Mouse (Mus musculus): ENCODE measurements around the gene Tspan12.

Tspan12 gene

GRCm38 (mm10) chr6:21767787-21768221 lies 84.5 kb downstream of the Tspan12 start:
- DNase-seq = no peak

DNA sequence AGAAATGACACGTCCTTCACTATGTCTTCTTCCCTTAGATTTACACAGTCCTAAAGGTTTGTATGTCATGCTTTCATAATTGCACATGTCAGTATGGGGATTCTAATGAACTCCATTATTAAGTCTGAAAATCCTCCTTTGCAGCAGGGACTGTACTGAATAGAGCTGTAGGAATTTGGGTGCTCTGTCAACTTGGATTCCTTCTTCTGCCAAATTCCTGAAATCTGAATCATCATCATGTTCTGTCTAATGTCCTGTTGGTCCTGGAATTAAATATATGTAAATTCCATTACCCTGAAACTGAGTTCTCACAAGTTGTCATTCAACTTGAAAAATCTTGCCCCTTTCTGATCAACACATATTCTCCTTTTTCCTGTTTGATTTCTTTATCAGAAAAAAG lies 104.8 kb downstream of the Tspan12 start:
- DNase-seq = no peak

- no peak for DNase-seq
Measured at GRCm38 (mm10) chr6:21744615-21745266, 107.6 kb downstream of the Tspan12 start.

GRCm38 (mm10) chr6:21740606-21741005 lies 111.7 kb downstream of the Tspan12 start:
- no peak for DNase-seq

DNA sequence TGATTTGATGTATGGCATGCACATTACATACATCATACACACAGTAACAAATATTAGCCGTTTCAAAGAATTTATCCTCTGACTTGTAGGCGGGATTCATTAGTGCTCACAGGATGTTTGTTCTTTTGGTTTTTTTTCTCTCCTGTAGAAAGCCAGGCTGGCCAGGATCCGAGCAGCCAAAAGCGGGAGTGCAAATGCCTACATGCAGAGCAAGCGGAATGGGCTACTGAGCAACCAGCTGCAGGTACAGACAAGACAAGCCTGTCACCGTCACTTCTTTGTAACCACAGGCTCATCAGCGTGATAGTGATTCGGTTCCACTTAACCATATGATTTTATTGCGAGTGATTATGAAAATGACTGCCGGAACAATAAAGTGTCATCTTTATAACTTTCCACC lies 130.1 kb downstream of the Tspan12 start:
- no peak for DNase-seq

Data from thymus, postnatal 25 days (tissue).